Mouse (Mus musculus): ENCODE data around the gene Nxnl1. TPM values are rescaled to one million over a fixed set of nuclear protein-coding genes. Genes with fewer than 3 reads are reported as not detected.
"Not testable (repeated sequence)": the region's sequence is repeated elsewhere in the genome, so short reads cannot be mapped to it uniquely, and the experiment has no call there.

The Nxnl1 gene
- polyA plus RNA-seq, 1 experiment from 2014 or later: 0.06 TPM

DNA sequence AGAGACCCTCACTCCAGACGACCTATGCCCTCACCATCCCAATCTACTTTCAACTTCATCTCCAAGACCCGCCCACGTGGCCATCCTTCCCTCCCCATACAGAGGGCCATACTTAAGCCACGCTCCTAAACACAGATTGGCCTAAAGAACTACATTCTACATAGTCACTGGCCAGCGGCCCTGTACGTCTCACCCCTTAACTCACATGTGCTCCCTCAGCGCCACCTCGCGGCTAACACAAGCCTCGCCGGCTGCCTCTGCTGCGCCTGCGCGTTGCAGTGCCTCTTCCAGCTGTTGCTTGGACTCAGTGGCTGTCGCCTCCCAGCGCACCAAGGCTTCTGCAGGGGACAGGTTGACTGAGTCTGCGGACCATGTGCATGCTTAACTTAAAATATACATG lies 44.8 kb downstream of the Nxnl1 start:
- Histone ChIP-seq H3K27me3 (replicated peaks) (peaks cover 11% of the 10 kb centered on the region), H3K9me3 (no peaks in the 10 kb centered on the region), H3K4me2 (replicated peaks) (peak overlapping the region; percentile 38), H3K4me3 (replicated peaks) (no peak overlapping the region), H3K27ac (no peak overlapping the region), H3K4me1 (replicated peaks) (peaks cover 13% of the 10 kb centered on the region), H3K36me3 (no peaks in the 10 kb centered on the region), H3K9ac (peak overlapping the region; percentile 8)
- ATAC-seq: peak; percentile 80
- 4% methylated on average over 17 of the region's 17 CpGs for WGBS

DNA sequence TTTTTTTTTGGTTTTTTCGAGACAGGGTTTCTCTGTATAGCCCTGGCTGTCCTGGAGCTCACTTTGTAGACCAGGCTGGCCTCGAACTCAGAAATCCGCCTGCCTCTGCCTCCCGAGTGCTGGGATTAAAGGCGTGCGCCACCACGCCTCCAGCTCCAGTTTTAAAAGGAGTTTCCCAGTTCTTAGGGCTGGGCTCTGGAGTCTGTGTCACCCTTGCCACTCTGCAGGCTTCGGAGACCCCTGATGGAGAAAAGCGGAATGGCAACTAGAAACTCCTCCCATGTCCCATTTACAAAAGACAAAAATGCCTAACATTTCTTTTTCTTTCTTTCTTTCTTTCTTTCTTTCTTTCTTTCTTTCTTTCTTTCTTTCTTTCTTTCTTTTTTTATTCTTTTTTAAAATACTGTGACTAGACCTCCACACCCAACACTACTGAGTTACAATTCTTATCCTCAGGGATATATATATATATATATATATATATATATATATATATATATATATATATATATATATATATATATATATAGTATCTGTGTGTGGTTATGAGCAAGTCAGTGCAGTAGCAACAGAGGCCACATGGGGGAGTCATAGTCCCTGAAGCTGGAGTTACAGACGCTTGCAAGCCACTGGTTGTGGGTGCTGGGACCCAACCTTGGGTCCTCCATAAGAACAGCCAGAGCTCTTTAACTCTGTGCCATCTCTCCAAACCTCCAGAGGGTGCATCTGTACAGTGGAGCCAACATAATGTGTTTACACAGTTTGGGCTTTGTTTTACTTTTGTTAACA lies 47.2 kb downstream of the Nxnl1 start:
- not testable (repeated sequence) for ATAC-seq; H3K9me3 ChIP-seq; H3K4me3 ChIP-seq (replicated peaks); H3K4me2 ChIP-seq (replicated peaks); H3K36me3 ChIP-seq; H3K27ac ChIP-seq; H3K4me1 ChIP-seq (replicated peaks); H3K27me3 ChIP-seq (replicated peaks); H3K9ac ChIP-seq
- WGBS: 44% methylated on average over 10 of the region's 10 CpGs

DNA sequence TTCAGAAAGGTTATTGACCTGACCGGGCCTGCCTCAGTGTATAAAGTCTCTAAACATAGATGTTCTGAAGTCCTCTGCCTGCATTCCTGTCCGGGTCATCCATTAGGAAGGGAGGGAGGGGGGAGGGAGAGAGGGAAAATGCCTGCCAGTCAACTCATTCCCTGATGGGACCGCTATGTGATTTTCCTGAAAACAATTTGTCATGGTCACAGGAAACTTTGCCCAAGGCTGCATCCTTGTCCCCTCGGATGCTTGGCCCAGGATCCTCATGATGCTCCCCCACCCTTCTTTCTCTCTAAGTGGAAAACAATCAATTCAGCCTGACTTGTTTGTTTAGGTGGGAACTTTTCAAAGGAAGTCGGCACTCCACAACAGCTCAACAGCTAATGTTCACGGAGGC lies 49.6 kb downstream of the Nxnl1 start:
- no peaks in the 10 kb centered on the region for H3K9me3 ChIP-seq
- H3K36me3 ChIP-seq: no peaks in the 10 kb centered on the region
- 6% methylated on average over 6 of the region's 6 CpGs for WGBS
- H3K27me3 ChIP-seq (replicated peaks): no peaks in the 10 kb centered on the region; the same call in 1 of the 2 replicates
- peaks cover 6% of the 10 kb centered on the region; the same call in 1 of the 2 replicates for H3K4me1 ChIP-seq (replicated peaks)
- H3K4me3 ChIP-seq (replicated peaks): no peak overlapping the region
- H3K27ac ChIP-seq: no peak overlapping the region
- no peak overlapping the region for H3K9ac ChIP-seq
- no peak for ATAC-seq
- no peak overlapping the region for H3K4me2 ChIP-seq (replicated peaks)

DNA sequence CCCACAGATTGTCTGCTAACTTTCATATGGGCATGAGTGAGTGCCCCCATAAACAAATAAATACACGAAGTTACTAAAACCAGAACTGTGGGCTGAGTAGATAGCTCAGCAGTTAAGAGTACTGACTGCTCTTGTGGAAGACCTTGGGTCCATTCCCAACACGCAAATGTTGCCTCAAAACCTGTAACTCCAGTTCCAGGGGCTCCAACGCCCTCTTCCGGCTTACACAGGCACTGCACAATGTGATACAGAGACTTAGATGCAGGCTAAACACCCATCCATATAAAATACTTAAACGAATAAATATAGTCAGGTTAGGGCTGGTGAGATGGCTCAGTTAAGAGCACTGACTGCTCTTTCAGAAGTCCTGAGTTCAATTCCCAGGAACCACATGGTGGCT lies 51.4 kb downstream of the Nxnl1 start:
- Histone ChIP-seq H3K4me2 (replicated peaks) (no peak overlapping the region), H3K27ac (no peak overlapping the region), H3K9ac (no peak overlapping the region), H3K27me3 (replicated peaks) (peaks cover 10% of the 10 kb centered on the region; the same call in 1 of the 2 replicates), H3K4me1 (replicated peaks) (0 out of 2 replicates have a peak, but pooled peaks cover 3% of the 10 kb centered on the region), H3K9me3 (no peaks in the 10 kb centered on the region), H3K36me3 (no peaks in the 10 kb centered on the region), H3K4me3 (replicated peaks) (no peak overlapping the region)
- WGBS: 71% methylated on average over 5 of the region's 5 CpGs
- no peak for ATAC-seq

DNA sequence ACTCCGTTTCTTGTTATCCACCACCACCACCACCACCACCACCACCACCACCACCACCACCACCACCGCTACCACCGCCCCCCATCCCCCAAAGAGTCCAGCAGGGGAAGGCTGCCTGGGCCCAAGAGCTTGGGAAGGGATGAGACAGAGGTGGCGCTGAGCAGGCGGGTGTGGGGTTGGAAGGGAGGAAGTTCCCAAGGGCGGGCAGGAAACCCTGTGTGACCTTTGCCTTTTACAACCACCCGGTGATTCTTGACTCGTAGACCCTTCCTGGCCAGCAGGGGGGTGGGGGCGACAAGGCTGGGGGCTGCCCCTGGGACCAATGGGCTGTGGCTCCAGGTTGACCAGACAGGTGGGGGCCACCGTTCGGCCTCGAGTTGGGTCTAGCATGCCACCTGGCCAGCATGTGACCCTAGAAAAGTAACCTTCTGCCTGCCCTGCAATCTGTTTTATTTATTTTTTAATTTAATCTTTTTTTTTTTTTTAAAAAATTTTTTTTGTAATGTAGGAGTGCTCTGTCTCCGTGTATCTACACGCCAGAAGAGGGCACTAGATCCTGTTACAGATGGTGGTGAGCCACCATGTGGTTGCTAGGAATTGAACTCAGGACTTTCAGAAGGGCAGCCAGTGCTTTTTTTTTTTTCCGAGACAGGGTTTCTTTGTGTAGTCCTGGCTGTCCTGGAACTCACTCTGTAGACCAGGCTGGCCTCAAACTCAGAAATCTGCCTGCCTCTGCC lies 53.2 kb downstream of the Nxnl1 start:
- H3K9ac ChIP-seq: no peak overlapping the region
- H3K27me3 ChIP-seq (replicated peaks): peaks cover 18% of the 10 kb centered on the region
- no peaks in the 10 kb centered on the region for H3K36me3 ChIP-seq
- ATAC-seq: no peak
- H3K27ac ChIP-seq: no peak overlapping the region
- no peaks in the 10 kb centered on the region for H3K9me3 ChIP-seq
- H3K4me1 ChIP-seq (replicated peaks): peaks cover 3% of the 10 kb centered on the region; the same call in 1 of the 2 replicates
- no peak overlapping the region for H3K4me3 ChIP-seq (replicated peaks)
- no peak overlapping the region for H3K4me2 ChIP-seq (replicated peaks)
- 74% methylated on average over 15 of the region's 15 CpGs for WGBS

DNA sequence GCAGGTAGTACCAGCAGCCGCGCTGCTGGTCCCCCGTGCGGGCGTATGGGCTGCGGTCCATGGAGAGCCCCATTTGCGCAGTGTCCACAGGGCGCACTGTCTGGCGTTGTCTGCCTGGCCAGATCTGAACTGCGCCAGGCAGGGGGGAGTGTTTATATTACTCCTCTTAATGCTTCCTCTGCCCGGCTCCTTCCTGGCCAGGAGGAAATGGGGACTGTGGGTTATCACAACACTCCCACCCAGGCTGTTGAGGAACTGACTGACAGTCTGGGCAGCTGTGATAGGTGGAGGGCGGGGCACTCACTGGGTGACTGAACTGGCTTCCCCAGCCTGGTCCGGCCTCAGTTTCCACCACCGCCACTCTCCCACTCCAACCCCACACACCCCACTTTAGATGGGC lies 54.8 kb downstream of the Nxnl1 start, which contains the start of gene Plvap:
TSS of gene Plvap (minus strand) at position 109 of the 400 bp plus-strand sequence.
- H3K36me3 ChIP-seq: no peaks in the 10 kb centered on the region
- H3K9me3 ChIP-seq: no peaks in the 10 kb centered on the region
- peaks cover 14% of the 10 kb centered on the region for H3K4me1 ChIP-seq (replicated peaks)
- no peak within 1 kb of the TSS; the same call in 1 of the 2 replicates for H3K27ac ChIP-seq
- peak within 1 kb of the TSS; percentile 16; the same call in 1 of the 2 replicates for H3K4me3 ChIP-seq (replicated peaks)
- WGBS: 26% methylated on average over 14 of the region's 14 CpGs
- H3K4me2 ChIP-seq (replicated peaks): peak within 1 kb of the TSS; percentile 35
- H3K9ac ChIP-seq: no peak within 1 kb of the TSS
- H3K27me3 ChIP-seq (replicated peaks): peaks cover 34% of the 10 kb centered on the region
- ATAC-seq: peak; percentile 24; the same call in 1 of the 2 replicates

Other genes with a start within 250 kb of the Nxnl1 start
- 93.5 and 93.8 TPM in 2 replicates for gene Use1, start 199.8 kb downstream of the Nxnl1 start, polyA plus RNA-seq (2015; fragmentation: Nextera tagmentation; extraction: Ambion mirVana)
- 6.7 and 7.9 TPM in 2 replicates for gene Ocel1, start 195.3 kb downstream of the Nxnl1 start, polyA plus RNA-seq (2015; fragmentation: Nextera tagmentation; extraction: Ambion mirVana)
- gene Nr2f6, start 184.6 kb downstream of the Nxnl1 start, polyA plus RNA-seq (2015; fragmentation: Nextera tagmentation; extraction: Ambion mirVana): 81.1 and 85.7 TPM in 2 replicates
- 8.8 and 10.8 TPM in 2 replicates for gene Ushbp1, start 170.8 kb downstream of the Nxnl1 start, polyA plus RNA-seq (2015; fragmentation: Nextera tagmentation; extraction: Ambion mirVana)
- gene Babam1, start 169.7 kb downstream of the Nxnl1 start, polyA plus RNA-seq (2015; fragmentation: Nextera tagmentation; extraction: Ambion mirVana): 97.8 and 99.8 TPM in 2 replicates
- gene Ankle1, start 160.6 kb downstream of the Nxnl1 start, polyA plus RNA-seq (2015; fragmentation: Nextera tagmentation; extraction: Ambion mirVana): 31.6 and 41.6 TPM in 2 replicates
- 34.6 and 37.5 TPM in 2 replicates for gene Abhd8, start 102.9 kb downstream of the Nxnl1 start, polyA plus RNA-seq (2015; fragmentation: Nextera tagmentation; extraction: Ambion mirVana)
- 199 and 214 TPM in 2 replicates for gene Mrpl34, start 101.6 kb downstream of the Nxnl1 start, polyA plus RNA-seq (2015; fragmentation: Nextera tagmentation; extraction: Ambion mirVana)
- gene Dda1, start 97.4 kb downstream of the Nxnl1 start, polyA plus RNA-seq (2015; fragmentation: Nextera tagmentation; extraction: Ambion mirVana): 90.2 and 91.3 TPM in 2 replicates
- 1.4 TPM in 2 replicates for gene Ano8, start 80.6 kb downstream of the Nxnl1 start, polyA plus RNA-seq (2015; fragmentation: Nextera tagmentation; extraction: Ambion mirVana)
- 13.6 and 16.3 TPM in 2 replicates for gene Gtpbp3, start 78.5 kb downstream of the Nxnl1 start, polyA plus RNA-seq (2015; fragmentation: Nextera tagmentation; extraction: Ambion mirVana)
- gene Plvap, start 54.8 kb downstream of the Nxnl1 start, polyA plus RNA-seq (2015; fragmentation: Nextera tagmentation; extraction: Ambion mirVana): 76.8 and 79.2 TPM in 2 replicates
- gene Ccdc194, start 40.9 kb downstream of the Nxnl1 start, polyA plus RNA-seq (2015; fragmentation: Nextera tagmentation; extraction: Ambion mirVana): 0.32 and 0.43 TPM in 2 replicates
- gene Bst2, start 29.1 kb downstream of the Nxnl1 start, polyA plus RNA-seq (2015; fragmentation: Nextera tagmentation; extraction: Ambion mirVana): 43.0 and 45.5 TPM in 2 replicates
- 103 and 115 TPM in 2 replicates for gene Mvb12a, start 23.7 kb downstream of the Nxnl1 start, polyA plus RNA-seq (2015; fragmentation: Nextera tagmentation; extraction: Ambion mirVana)
- 2.1 and 2.8 TPM in 2 replicates for gene Tmem221, start 7.7 kb downstream of the Nxnl1 start, polyA plus RNA-seq (2015; fragmentation: Nextera tagmentation; extraction: Ambion mirVana)
- gene Slc27a1, start 2.3 kb upstream of the Nxnl1 start, polyA plus RNA-seq (2015; fragmentation: Nextera tagmentation; extraction: Ambion mirVana): 23.3 and 25.1 TPM in 2 replicates
- 241 and 243 TPM in 2 replicates for gene Pgls, start 25.6 kb upstream of the Nxnl1 start, polyA plus RNA-seq (2015; fragmentation: Nextera tagmentation; extraction: Ambion mirVana)
- 2.9 and 3.6 TPM in 2 replicates for gene Fam129c, start 31.0 kb upstream of the Nxnl1 start, polyA plus RNA-seq (2015; fragmentation: Nextera tagmentation; extraction: Ambion mirVana)
- 70.8 and 73.5 TPM in 2 replicates for gene Colgalt1, start 44.4 kb upstream of the Nxnl1 start, polyA plus RNA-seq (2015; fragmentation: Nextera tagmentation; extraction: Ambion mirVana)
- gene Unc13a, start 105.2 kb upstream of the Nxnl1 start, polyA plus RNA-seq (2015; fragmentation: Nextera tagmentation; extraction: Ambion mirVana): 1.3 and 1.5 TPM in 2 replicates
- 9.0 and 9.2 TPM in 2 replicates for gene Jak3, start 109.7 kb upstream of the Nxnl1 start, polyA plus RNA-seq (2015; fragmentation: Nextera tagmentation; extraction: Ambion mirVana)
- gene Insl3, start 122.6 kb upstream of the Nxnl1 start, polyA plus RNA-seq (2015; fragmentation: Nextera tagmentation; extraction: Ambion mirVana): 1.2 and 1.9 TPM in 2 replicates
- 16.0 and 17.0 TPM in 2 replicates for gene B3gnt3, start 135.2 kb upstream of the Nxnl1 start, polyA plus RNA-seq (2015; fragmentation: Nextera tagmentation; extraction: Ambion mirVana)
- gene Fcho1, start 159.1 kb upstream of the Nxnl1 start, polyA plus RNA-seq (2015; fragmentation: Nextera tagmentation; extraction: Ambion mirVana): 5.3 and 7.1 TPM in 2 replicates

Data from intestine, embryonic 15.5 days (tissue).